Mouse (Mus musculus) right cerebral cortex, postnatal 36 days (tissue): Measurements from ENCODE around the gene Olfr1022.

Experiments
- DNase-seq, 2 experiments: peaks; one replicate each; pipeline ENCODE4 v3.0.0; 2022; ENCODE audit warnings: low spot score in 2 of 2, mixed read lengths in 1 of 2

Olfr1022 gene

DNA sequence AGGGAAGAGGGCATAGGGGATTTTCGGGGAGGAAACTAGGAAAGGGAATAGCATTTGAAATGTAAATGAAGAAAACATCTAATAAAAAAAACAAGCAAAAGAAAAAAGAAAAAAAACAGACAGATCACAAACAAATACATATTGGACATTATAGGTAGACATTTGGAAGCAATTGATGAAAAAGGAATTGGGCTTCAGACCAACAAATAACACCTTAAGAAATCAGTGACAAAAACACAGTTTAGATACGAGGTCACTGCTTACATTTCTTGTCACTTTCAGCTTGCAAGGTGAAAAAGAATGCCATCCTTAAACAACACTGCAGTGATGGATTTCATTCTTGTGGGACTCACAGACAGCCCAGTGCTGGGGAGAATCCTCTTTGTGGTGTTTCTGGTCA, at the start of gene Olfr1022:
TSS of gene Olfr1022 (plus strand) at position 301 of the 400 bp plus-strand sequence.
- DNase-seq: no peak

DNA sequence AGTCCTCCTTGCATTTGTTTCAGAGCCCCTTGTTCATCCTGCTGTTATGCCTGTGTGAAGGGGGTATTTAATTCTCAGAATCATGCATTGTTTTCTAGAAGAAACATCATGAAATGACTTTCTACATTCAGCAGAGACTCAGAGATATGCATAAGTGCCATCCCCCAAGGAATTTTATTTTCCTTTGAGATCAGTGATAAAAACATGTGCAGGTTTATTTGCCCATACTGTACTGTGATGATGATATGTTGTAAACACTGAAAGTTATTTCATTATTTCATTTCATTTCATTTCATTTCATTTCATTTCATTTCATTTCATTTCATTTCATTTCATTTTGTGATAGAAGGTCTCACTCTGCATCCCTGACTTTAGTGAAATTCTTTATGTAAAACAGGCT, 23.0 kb upstream of the Olfr1022 start, which contains the start of gene Olfr1019:
TSS of gene Olfr1019 (minus strand) at position 101 of the 400 bp plus-strand sequence.
- no peak for DNase-seq

DNA sequence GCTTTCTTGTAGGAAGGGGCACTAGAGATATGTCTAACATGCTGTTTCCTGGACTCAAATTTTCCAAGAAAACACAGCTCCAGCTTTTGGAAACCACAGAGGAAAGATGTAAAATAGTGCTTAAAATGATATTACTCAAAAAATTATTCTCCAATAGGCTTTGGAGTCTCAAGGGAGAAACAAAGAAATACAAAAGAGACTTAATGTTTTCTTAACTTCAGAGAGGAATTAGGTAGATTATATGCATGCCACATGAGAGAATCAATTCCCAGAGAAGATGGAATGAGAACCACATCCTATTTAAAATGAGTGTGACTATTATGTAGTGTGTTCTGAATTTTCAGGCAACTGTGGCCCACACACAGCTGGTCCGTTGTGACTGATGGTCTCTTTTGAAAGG, 21.7 kb upstream of the Olfr1022 start, which contains the start of gene Olfr1020:
TSS of gene Olfr1020 (plus strand) at position 301 of the 400 bp plus-strand sequence.
- DNase-seq: no peak

- DNase-seq: no peak
These were observed 16.9 kb downstream of the Olfr1022 start, which contains the start of gene Olfr1023 for GRCm38 (mm10) chr2:85885340-85885739. Gene Olfr1023 (plus strand): TSS chr2:85885640.

DNA sequence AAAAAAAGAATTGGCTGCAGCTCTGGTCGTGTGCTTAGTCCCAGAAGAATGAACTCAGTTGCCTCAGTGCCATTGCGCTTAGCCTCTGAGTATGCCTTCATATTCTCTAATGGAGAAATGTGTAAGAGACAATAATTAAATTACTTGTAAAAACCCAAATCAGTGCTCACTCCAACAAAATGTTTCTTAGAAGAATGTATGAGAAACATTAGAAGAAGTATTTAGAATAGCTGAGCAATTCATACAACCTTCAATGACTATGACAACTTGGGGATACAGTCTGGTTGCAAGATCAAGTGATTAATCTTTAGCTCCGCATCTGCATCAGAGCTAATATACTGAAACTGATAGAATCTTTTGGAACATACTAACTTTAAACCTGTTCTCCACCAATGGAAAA, 36.6 kb downstream of the Olfr1022 start, which contains the start of gene Olfr1024:
TSS of gene Olfr1024 (minus strand) at position 101 of the 400 bp plus-strand sequence.
- DNase-seq: no peak

- no peak for DNase-seq
These were observed 44.8 kb downstream of the Olfr1022 start for GRCm38 (mm10) chr2:85913197-85913596.

DNA sequence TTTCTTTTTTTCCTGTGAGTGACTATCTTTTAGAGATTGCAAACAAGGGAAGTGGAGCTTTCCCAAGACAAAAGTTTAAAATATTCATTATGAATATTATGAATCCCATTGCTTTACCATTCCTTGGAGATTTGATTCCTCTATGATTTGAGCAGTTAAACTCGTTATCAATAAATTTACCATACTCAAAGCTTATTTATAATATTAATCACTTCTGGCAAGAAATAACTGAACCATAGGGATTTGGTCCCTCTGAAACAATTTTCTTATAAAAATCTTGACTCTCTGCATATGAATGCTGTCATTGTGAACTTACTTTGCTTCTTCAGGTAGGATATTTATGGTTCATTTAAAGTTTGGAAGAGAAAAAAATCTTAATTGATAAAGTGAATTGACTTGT, 46.5 kb downstream of the Olfr1022 start, which contains the start of gene Olfr1025-ps1:
TSS of gene Olfr1025-ps1 (plus strand) at position 301 of the 400 bp plus-strand sequence.
- no peak for DNase-seq
